Mouse (Mus musculus) olfactory bulb, adult 2 months (tissue): ENCODE data around the gene Ankrd52.

Experiments
- CTCF ChIP-seq: fragments of 200-500 bp; IDR thresholded peaks from 2 replicates; pipeline ENCODE4 v1.5.1; 2012; ENCODE audit warnings: low read depth, mild to moderate bottlenecking, low read length, moderate library complexity; ENCODE audit not compliant: insufficient read depth
- POLR2A ChIP-seq: fragments of 200-500 bp; IDR thresholded peaks from 2 replicates; pipeline ENCODE4 v1.6.1; 2012; ENCODE audit warnings: mild to moderate bottlenecking, low read depth, low read length, moderate library complexity; ENCODE audit not compliant: insufficient read depth

- no peak for TF ChIP-seq CTCF
- no peak for TF ChIP-seq POLR2A
These were observed 4.8 kb upstream of the Ankrd52 start for GRCm38 (mm10) chr10:128372142-128372541.
